Mouse (Mus musculus) liver, embryonic 16.5 days (tissue): ENCODE results near the gene Ppp1r16b. TPM values are rescaled to one million over a fixed set of nuclear protein-coding genes. Genes with fewer than 3 reads are reported as not detected.
"Not testable (repeated sequence)": the region's sequence is repeated elsewhere in the genome, so short reads cannot be mapped to it uniquely, and the experiment has no call there.

Experiments
- ATAC-seq: fragments of 200-750 bp; cut with Nextera tagmentation; 2 replicates; pipeline ENCODE4 v1.8.0; 2017; ENCODE audit warnings: low read depth, mild to moderate bottlenecking, moderate number of reproducible peaks, moderate library complexity
- H3K27ac ChIP-seq: fragments of 300-500 bp; sonication (generic); 2 replicates; pipeline ENCODE4 v1.5.1; 2014; ENCODE audit warnings: mild to moderate bottlenecking, low read length
- H3K27me3 ChIP-seq: fragments of 300-500 bp; sonication (generic); 2 replicates; pipeline ENCODE4 v1.6.1; 2014; ENCODE audit warnings: low read depth, low read length, mixed read lengths; ENCODE audit not compliant: control insufficient read depth, insufficient read depth
- H3K36me3 ChIP-seq: fragments of 300-500 bp; sonication (generic); 2 replicates; pipeline ENCODE4 v1.6.1; 2014; ENCODE audit warnings: mild to moderate bottlenecking; ENCODE audit not compliant: control insufficient read depth, insufficient read depth
- H3K4me1 ChIP-seq: fragments of 300-500 bp; sonication (generic); 2 replicates; pipeline ENCODE4 v1.6.1; 2014; ENCODE audit warnings: low read depth, low read length, mixed read lengths; ENCODE audit not compliant: control insufficient read depth
- H3K4me2 ChIP-seq: fragments of 300-500 bp; sonication (generic); 2 replicates; pipeline ENCODE4 v1.6.1; 2014; ENCODE audit warnings: low read depth, low read length, mixed read lengths
- H3K4me3 ChIP-seq: fragments of 300-500 bp; sonication (generic); 2 replicates; pipeline ENCODE4 v1.5.1; 2014; ENCODE audit warnings: low read depth, mild to moderate bottlenecking, low read length
- H3K9ac ChIP-seq: fragments of 300-500 bp; sonication (generic); 2 replicates; pipeline ENCODE4 v1.6.1; 2014; ENCODE audit warnings: low read depth, low read length
- H3K9me3 ChIP-seq: fragments of 300-500 bp; sonication (generic); replicated peaks from 2 replicates; pipeline ENCODE4 v1.6.1; 2016; ENCODE audit warnings: low read length; ENCODE audit not compliant: control insufficient read depth
- WGBS: fragments of 180-500 bp; shearing (Covaris S2); extraction: QIAGEN DNeasy Blood & Tissue Kit; methylation state at CpG from one replicate; pipeline ENCODE4 v1.1.7; 2014; ENCODE audit not compliant: insufficient replicate concordance; 5-methylcytosine and 5-hydroxymethylcytosine counted together
- polyA plus RNA-seq: library from polyadenylated mRNA; unstranded; fragments of >200 nt; fragmentation: Nextera tagmentation; extraction: Ambion mirVana; gene quantifications from 2 replicates; pipeline ENCODE4 v1.2.1, GENCODE M21; 2015

Ppp1r16b gene
- polyA plus RNA-seq, 1 experiment from 2014 or later: 1.6 TPM

DNA sequence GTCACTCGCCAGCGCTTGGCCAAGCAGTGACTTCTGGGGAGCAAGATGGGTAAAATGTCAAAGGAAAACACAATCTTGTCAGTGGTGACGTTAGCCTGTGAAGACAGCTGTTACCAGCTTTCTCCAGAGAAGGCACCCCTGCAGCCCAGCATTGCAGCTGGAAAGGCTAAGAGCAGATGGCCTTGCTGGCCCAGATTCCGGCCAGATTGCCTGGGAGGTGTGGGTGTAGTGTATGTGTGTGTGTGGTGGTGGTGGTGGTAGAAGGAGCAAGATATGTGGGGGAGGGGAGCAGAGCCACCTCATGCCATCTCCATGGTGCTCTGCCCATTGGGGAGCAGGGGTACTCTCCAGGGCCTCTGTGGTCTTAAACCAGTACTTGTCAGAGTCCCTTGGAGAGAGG, 67.9 kb downstream of the Ppp1r16b start:
- no peaks in the 10 kb centered on the region for H3K27me3 ChIP-seq
- no peaks in the 10 kb centered on the region for H3K4me1 ChIP-seq
- H3K4me3 ChIP-seq: no peak overlapping the region
- no peak for ATAC-seq
- no peaks in the 10 kb centered on the region for H3K9me3 ChIP-seq
- no peak overlapping the region for H3K9ac ChIP-seq
- 62% methylated on average over 4 of the region's 4 CpGs for WGBS
- H3K36me3 ChIP-seq: no peaks in the 10 kb centered on the region
- H3K4me2 ChIP-seq: no peak overlapping the region
- H3K27ac ChIP-seq: no peak overlapping the region

DNA sequence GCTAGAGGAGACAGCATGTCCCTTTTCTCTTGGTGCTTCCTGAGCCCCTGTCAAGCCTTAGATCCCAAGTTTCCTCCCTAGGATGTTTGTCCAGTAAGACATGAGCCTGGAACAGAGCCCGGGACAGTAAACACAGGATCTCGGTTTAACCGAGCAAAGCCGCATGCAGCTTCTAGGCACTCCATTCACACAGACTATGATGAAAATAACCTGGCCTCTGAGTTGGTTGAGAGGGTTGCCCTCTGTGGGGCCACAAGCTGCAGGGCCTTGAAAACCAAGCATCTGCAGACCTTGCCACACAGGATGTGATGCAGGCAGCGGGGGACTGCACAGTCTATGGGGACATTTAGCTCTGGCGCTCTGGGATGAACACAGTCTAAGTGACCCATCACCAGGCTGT, 68.7 kb downstream of the Ppp1r16b start:
- H3K27ac ChIP-seq: no peak overlapping the region
- no peaks in the 10 kb centered on the region for H3K27me3 ChIP-seq
- no peak for ATAC-seq
- no peak overlapping the region for H3K4me3 ChIP-seq
- 61% methylated on average over 6 of the region's 6 CpGs for WGBS
- no peak overlapping the region for H3K9ac ChIP-seq
- no peaks in the 10 kb centered on the region for H3K4me1 ChIP-seq
- H3K36me3 ChIP-seq: no peaks in the 10 kb centered on the region
- H3K9me3 ChIP-seq: no peaks in the 10 kb centered on the region
- no peak overlapping the region for H3K4me2 ChIP-seq

DNA sequence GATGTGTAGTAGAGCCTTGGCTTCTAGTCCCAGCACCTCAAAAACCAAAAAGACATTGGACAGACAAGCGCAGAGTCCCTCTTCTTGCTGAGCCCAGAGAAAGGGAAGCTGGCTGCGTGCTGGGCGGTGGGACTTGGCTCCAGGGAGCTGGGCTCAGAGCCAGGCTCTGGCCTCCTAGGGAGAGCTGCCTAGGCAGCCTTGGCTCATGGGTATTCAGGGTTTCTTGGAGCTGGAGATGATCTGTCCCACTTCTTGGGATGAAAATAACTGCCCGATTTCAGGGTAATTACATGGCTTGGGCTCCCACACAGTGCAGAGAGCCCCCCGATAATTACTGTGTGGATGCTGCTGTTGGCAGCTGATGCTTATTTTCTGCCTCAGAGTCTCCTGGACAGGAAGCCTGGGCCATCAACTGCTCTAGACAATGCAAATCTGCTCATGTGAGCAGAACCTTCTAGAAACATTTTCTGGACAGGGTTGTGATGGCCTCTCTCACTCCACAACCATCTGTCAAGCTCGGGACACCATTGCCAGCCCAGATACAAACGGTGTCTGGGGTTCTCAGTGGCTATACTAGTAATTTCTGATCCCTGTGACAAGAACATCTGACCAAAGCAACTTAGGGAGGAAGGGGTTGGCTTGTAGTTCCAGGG, 69.4 kb downstream of the Ppp1r16b start:
- no peaks in the 10 kb centered on the region for H3K4me1 ChIP-seq
- H3K4me2 ChIP-seq: no peak overlapping the region
- no peak overlapping the region for H3K4me3 ChIP-seq
- H3K27me3 ChIP-seq: no peaks in the 10 kb centered on the region
- H3K9me3 ChIP-seq: no peaks in the 10 kb centered on the region
- ATAC-seq: no peak
- no peaks in the 10 kb centered on the region for H3K36me3 ChIP-seq
- WGBS: 60% methylated on average over 7 of the region's 7 CpGs
- no peak overlapping the region for H3K9ac ChIP-seq
- H3K27ac ChIP-seq: no peak overlapping the region

DNA sequence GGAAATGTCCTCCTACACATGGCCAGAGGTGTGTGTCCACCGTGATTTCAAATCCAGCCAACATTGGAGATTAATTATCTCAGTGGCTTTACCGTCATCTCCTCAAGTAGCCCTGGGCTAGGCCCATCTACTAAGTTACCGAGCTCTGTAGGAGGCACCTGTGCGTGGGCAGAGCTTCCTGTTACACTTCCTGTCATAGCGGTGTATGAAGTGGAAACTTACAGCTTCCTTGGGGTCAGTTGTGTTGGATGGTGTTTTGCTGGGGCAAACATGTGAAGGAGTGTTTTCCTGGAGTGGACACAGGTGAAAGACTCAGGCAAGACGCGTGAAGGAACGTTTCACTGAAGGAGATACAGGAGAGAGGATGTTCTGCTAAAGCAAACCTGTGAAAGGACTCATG, 70.1 kb downstream of the Ppp1r16b start:
- H3K4me2 ChIP-seq: no peak overlapping the region
- no peak for ATAC-seq
- no peak overlapping the region for H3K9ac ChIP-seq
- no peaks in the 10 kb centered on the region for H3K4me1 ChIP-seq
- 50% methylated on average over 8 of the region's 8 CpGs for WGBS
- H3K4me3 ChIP-seq: no peak overlapping the region
- no peaks in the 10 kb centered on the region for H3K27me3 ChIP-seq
- H3K9me3 ChIP-seq: no peaks in the 10 kb centered on the region
- H3K27ac ChIP-seq: no peak overlapping the region
- no peaks in the 10 kb centered on the region for H3K36me3 ChIP-seq

DNA sequence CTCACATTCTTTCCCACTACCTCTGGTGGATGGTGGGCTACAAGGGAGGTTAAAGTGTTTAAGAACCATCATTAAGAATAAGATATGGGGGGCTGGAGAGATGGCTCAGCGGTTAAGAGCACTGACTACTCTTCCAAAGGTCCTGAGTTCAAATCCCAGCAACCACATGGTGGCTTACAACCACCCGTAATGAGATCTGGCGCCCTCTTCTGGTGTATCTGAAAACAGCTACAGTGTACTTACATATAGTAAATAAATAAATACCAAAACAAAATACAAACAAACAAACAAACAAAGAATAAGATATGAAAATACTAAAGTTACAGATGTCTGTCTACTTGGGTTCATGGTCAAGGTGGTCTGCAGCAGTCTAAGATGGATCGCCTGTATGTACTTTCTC, 71.0 kb downstream of the Ppp1r16b start:
- H3K9me3 ChIP-seq, ATAC-seq, H3K36me3 ChIP-seq, H3K27me3 ChIP-seq, H3K4me3 ChIP-seq, H3K9ac ChIP-seq, H3K4me2 ChIP-seq, H3K27ac ChIP-seq, H3K4me1 ChIP-seq: not testable (repeated sequence)
- WGBS: 70% methylated on average over 4 of the region's 4 CpGs

DNA sequence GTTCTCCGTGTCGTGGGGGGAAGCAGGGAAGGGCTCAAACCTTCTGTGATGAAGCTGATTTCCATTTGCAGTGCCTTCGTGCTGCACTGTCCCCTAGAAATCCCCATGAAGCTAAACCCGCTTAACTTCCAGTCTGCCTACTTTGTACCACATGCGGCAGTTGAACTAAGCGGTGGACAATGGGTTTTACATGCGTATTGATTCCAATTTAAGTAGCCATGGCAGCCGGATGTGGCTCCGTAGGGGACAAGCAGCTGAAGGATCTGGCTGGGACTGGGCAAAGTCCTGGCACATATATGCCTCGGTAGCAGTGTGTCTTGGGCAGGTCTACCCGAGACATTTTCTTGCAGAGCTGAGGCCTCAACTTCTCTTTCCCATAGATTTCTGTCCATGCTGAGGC, 73.4 kb downstream of the Ppp1r16b start:
- H3K27me3 ChIP-seq: no peaks in the 10 kb centered on the region
- ATAC-seq: no peak
- H3K27ac ChIP-seq: no peak overlapping the region
- WGBS: 70% methylated on average over 11 of the region's 11 CpGs
- H3K9me3 ChIP-seq: no peaks in the 10 kb centered on the region
- no peaks in the 10 kb centered on the region for H3K36me3 ChIP-seq
- no peak overlapping the region for H3K9ac ChIP-seq
- H3K4me3 ChIP-seq: no peak overlapping the region
- no peaks in the 10 kb centered on the region for H3K4me1 ChIP-seq
- H3K4me2 ChIP-seq: no peak overlapping the region

DNA sequence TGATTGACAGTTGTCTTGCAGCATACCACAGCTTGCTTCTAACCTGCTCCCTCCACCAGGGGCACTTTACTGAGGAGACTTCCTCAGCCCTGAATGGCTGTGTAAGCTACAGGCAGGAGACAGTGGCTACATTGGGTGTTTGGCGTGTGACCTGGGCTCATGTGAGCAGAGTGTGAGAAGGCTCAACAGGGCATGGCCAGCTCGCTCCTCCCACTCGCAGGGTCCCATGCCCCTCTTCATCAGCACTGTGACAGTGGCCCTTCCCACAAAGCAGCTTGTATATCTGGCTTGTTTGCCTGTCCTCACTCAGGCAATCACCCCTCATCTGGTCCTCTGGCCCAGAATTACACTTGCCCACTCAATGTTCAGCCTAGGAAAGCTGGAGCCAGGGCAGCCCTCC, 73.9 kb downstream of the Ppp1r16b start:
- Histone ChIP-seq H3K4me3 (no peak overlapping the region), H3K36me3 (no peaks in the 10 kb centered on the region), H3K27me3 (no peaks in the 10 kb centered on the region), H3K4me1 (no peaks in the 10 kb centered on the region), H3K27ac (no peak overlapping the region), H3K9ac (no peak overlapping the region), H3K9me3 (no peaks in the 10 kb centered on the region), H3K4me2 (no peak overlapping the region)
- WGBS: 58% methylated on average over 3 of the region's 3 CpGs
- no peak for ATAC-seq

DNA sequence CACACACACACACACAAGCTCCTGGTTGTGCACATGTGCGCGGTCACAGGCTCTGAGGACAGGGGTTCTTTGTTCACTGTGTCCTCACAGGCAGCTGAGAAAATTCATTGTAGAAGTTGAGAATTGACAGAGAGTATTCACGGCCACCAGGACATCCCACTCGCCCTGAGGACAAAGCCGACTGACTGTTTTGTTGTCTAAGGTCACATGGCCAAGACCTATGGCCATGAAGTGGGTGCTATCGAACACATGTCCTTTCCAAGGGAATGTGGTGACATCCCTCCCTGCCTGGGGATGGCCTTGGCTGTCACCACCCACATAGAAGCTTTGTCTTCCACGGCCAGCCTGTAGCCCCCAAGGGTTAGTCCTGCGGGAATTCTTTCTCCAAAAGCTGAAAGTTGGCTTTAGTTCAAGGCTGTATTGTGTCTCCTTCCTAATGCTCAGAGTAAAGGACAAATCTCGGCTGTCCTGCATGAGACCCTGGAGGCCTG, 75.9 kb downstream of the Ppp1r16b start:
- H3K27ac ChIP-seq: no peak overlapping the region
- H3K27me3 ChIP-seq: no peaks in the 10 kb centered on the region
- H3K36me3 ChIP-seq: no peaks in the 10 kb centered on the region
- no peak overlapping the region for H3K9ac ChIP-seq
- no peak overlapping the region for H3K4me2 ChIP-seq
- H3K9me3 ChIP-seq: no peaks in the 10 kb centered on the region
- no peak overlapping the region for H3K4me3 ChIP-seq
- H3K4me1 ChIP-seq: no peaks in the 10 kb centered on the region
- no peak for ATAC-seq
- 68% methylated on average over 9 of the region's 9 CpGs for WGBS

DNA sequence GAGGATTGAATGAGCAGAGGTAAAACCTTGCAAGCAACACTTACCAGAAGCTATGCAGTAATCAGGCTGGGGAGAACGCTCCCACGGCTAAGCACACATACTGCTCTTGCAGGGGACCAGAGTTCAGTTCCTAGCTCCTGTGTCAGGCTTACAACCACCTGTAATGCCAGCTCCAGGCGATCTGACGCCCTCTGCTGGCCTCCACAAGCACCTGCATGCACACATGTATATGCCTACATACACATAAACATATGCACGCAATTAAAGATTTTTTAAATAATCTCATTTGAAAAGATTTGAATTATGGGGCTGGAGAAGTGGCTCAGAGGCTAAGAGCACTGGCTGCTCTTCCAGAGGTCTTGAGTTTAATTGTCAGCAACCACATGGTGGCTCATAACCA, 77.2 kb downstream of the Ppp1r16b start:
- no peaks in the 10 kb centered on the region for H3K9me3 ChIP-seq
- no peak for ATAC-seq
- H3K27ac ChIP-seq: no peak overlapping the region
- no peak overlapping the region for H3K9ac ChIP-seq
- H3K4me3 ChIP-seq: no peak overlapping the region
- WGBS: 58% methylated on average over 5 of the region's 5 CpGs
- no peak overlapping the region for H3K4me2 ChIP-seq
- no peaks in the 10 kb centered on the region for H3K36me3 ChIP-seq
- no peaks in the 10 kb centered on the region for H3K27me3 ChIP-seq
- no peaks in the 10 kb centered on the region for H3K4me1 ChIP-seq
